Mouse (Mus musculus): ENCODE measurements around the gene Olfr878. TPM values are rescaled to one million over a fixed set of nuclear protein-coding genes. Genes with fewer than 3 reads are reported as not detected.

Olfr878 gene
- polyA plus RNA-seq (2012; fragmentation: generic; extraction: Trizol): not detected
- long read RNA-seq, experiment 1: 0 reads
- long read RNA-seq, experiment 2: 0 reads

DNA sequence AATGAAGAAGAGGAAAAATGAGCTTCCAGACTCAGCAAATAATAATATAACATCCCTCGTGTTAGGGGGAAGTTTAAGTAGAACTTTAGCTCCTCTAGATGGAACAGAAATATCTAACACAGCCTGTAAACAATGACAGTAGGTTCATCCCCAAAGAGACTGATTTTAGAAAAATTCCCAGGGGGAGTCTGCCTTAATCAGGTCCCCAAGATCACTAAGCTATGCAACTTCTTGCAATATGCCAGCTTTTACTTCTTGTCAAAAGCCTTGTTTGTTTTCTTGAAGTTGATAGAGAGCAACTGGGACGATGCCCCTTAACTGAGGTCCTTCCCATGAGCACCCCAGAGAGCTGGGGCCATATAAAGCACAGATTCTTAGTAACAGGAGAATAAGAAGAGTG lies at the start of gene Olfr878:
Gene Olfr878 (plus strand): TSS at position 301 of the 400 bp plus-strand sequence.
- Histone ChIP-seq H3K4me3 (ENCODE audit: insufficient read depth, poor library complexity, severe bottlenecking) (no peak within 1 kb of the TSS), H3K79me3 (ENCODE audit: low read depth) (no peaks in the 10 kb centered on the region), H3K79me2 (ENCODE audit: control insufficient read depth, insufficient read depth) (no peaks in the 10 kb centered on the region), H3K27me3 (ENCODE audit: control insufficient read depth, insufficient read depth, insufficient read length) (no peaks in the 10 kb centered on the region), H3K36me3 (ENCODE audit: control insufficient read depth, insufficient read depth) (no peaks in the 10 kb centered on the region), H3ac (ENCODE audit: control insufficient read depth, insufficient read length, low read depth) (no peak within 1 kb of the TSS)
- TF ChIP-seq FOSL1 (IDR thresholded peaks at IDR 0.05; ENCODE audit: insufficient read depth, low read length, poor library complexity, severe bottlenecking): no peak
- no peak for TF ChIP-seq CEBPB (IDR thresholded peaks at IDR 0.05; ENCODE audit: low read depth)
- no peak for TF ChIP-seq CTCF (IDR thresholded peaks at IDR 0.05; ENCODE audit: control insufficient read depth, insufficient read depth, insufficient read length)
- no peak for TF ChIP-seq MYOD1 (IDR thresholded peaks at IDR 0.05; ENCODE audit: control insufficient read depth, insufficient read length, low read depth)
- no peak for TF ChIP-seq MAX (IDR thresholded peaks at IDR 0.05)
- no peak for TF ChIP-seq USF1 (IDR thresholded peaks at IDR 0.05; ENCODE audit: low read depth)
- TF ChIP-seq MYOG (IDR thresholded peaks at IDR 0.05; ENCODE audit: control insufficient read depth, extremely low read depth, insufficient read length): no peak

GRCm38 (mm10) chr9:37870246-37870645 lies 47.4 kb upstream of the Olfr878 start:
- TF ChIP-seq CTCF (IDR thresholded peaks at IDR 0.05; ENCODE audit: control insufficient read depth, insufficient read depth, insufficient read length) (no peak), MAX (IDR thresholded peaks at IDR 0.05) (no peak), USF1 (IDR thresholded peaks at IDR 0.05; ENCODE audit: low read depth) (no peak), MYOG (IDR thresholded peaks at IDR 0.05; ENCODE audit: control insufficient read depth, extremely low read depth, insufficient read length) (no peak), CEBPB (IDR thresholded peaks at IDR 0.05; ENCODE audit: low read depth) (no peak), MYOD1 (IDR thresholded peaks at IDR 0.05; ENCODE audit: control insufficient read depth, insufficient read length, low read depth) (no peak), FOSL1 (IDR thresholded peaks at IDR 0.05; ENCODE audit: insufficient read depth, low read length, poor library complexity, severe bottlenecking) (no peak)
- H3K27me3 ChIP-seq (ENCODE audit: control insufficient read depth, insufficient read depth, insufficient read length): no peaks in the 10 kb centered on the region

DNA sequence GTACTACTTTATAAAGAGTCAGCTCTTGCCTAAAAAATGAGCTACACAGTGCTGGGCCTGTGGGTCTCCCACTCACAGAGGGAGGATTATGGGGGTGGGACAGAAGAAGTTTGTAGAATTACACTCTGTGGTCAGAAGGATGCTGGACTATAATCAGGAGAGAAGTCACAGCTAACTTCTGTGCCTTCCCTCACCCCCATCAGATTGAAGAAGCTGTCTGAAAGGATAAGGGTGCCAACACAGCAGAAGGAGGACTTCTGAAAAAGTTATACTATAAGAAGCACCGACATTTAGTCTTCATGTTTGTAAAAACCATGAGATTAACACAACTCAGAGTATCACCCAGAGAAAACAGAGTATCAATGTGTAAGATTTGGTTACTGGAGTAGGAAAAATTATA lies 46.5 kb upstream of the Olfr878 start:
- no peak for TF ChIP-seq FOSL1 (IDR thresholded peaks at IDR 0.05; ENCODE audit: insufficient read depth, low read length, poor library complexity, severe bottlenecking)
- TF ChIP-seq CTCF (IDR thresholded peaks at IDR 0.05; ENCODE audit: control insufficient read depth, insufficient read depth, insufficient read length): no peak
- no peak for TF ChIP-seq MYOD1 (IDR thresholded peaks at IDR 0.05; ENCODE audit: control insufficient read depth, insufficient read length, low read depth)
- no peak for TF ChIP-seq CEBPB (IDR thresholded peaks at IDR 0.05; ENCODE audit: low read depth)
- TF ChIP-seq MAX (IDR thresholded peaks at IDR 0.05): no peak
- TF ChIP-seq USF1 (IDR thresholded peaks at IDR 0.05; ENCODE audit: low read depth): no peak
- Histone ChIP-seq H3K79me2 (ENCODE audit: control insufficient read depth, insufficient read depth) (no peaks in the 10 kb centered on the region), H3K79me3 (ENCODE audit: low read depth) (no peaks in the 10 kb centered on the region)

More at GRCm38 (mm10) chr9:37870246-37870645, 47.4 kb upstream of the Olfr878 start:
- no peaks in the 10 kb centered on the region for H3K36me3 ChIP-seq (ENCODE audit: control insufficient read depth, insufficient read depth)
- no peaks in the 10 kb centered on the region for H3K79me2 ChIP-seq (ENCODE audit: control insufficient read depth, insufficient read depth)
- H3K79me3 ChIP-seq (ENCODE audit: low read depth): no peaks in the 10 kb centered on the region
- no peak overlapping the region for H3ac ChIP-seq (ENCODE audit: control insufficient read depth, insufficient read length, low read depth)
- H3K4me3 ChIP-seq (ENCODE audit: insufficient read depth, poor library complexity, severe bottlenecking): no peak overlapping the region

GRCm38 (mm10) chr9:37871536-37871935 lies 46.1 kb upstream of the Olfr878 start:
- Histone ChIP-seq H3K36me3 (ENCODE audit: control insufficient read depth, insufficient read depth) (no peaks in the 10 kb centered on the region), H3K79me2 (ENCODE audit: control insufficient read depth, insufficient read depth) (no peaks in the 10 kb centered on the region), H3K4me3 (ENCODE audit: insufficient read depth, poor library complexity, severe bottlenecking) (no peak overlapping the region), H3ac (ENCODE audit: control insufficient read depth, insufficient read length, low read depth) (no peak overlapping the region), H3K27me3 (ENCODE audit: control insufficient read depth, insufficient read depth, insufficient read length) (no peaks in the 10 kb centered on the region), H3K79me3 (ENCODE audit: low read depth) (no peaks in the 10 kb centered on the region)
- TF ChIP-seq CEBPB (IDR thresholded peaks at IDR 0.05; ENCODE audit: low read depth) (no peak), USF1 (IDR thresholded peaks at IDR 0.05; ENCODE audit: low read depth) (no peak), FOSL1 (IDR thresholded peaks at IDR 0.05; ENCODE audit: insufficient read depth, low read length, poor library complexity, severe bottlenecking) (no peak), MYOD1 (IDR thresholded peaks at IDR 0.05; ENCODE audit: control insufficient read depth, insufficient read length, low read depth) (no peak), MYOG (IDR thresholded peaks at IDR 0.05; ENCODE audit: control insufficient read depth, extremely low read depth, insufficient read length) (no peak), CTCF (IDR thresholded peaks at IDR 0.05; ENCODE audit: control insufficient read depth, insufficient read depth, insufficient read length) (no peak), MAX (IDR thresholded peaks at IDR 0.05) (no peak)

More for the DNA sequence above, 46.5 kb upstream of the Olfr878 start:
- no peak overlapping the region for H3K4me3 ChIP-seq (ENCODE audit: insufficient read depth, poor library complexity, severe bottlenecking)
- H3K27me3 ChIP-seq (ENCODE audit: control insufficient read depth, insufficient read depth, insufficient read length): no peaks in the 10 kb centered on the region
- no peak overlapping the region for H3ac ChIP-seq (ENCODE audit: control insufficient read depth, insufficient read length, low read depth)
- H3K36me3 ChIP-seq (ENCODE audit: control insufficient read depth, insufficient read depth): no peaks in the 10 kb centered on the region

GRCm38 (mm10) chr9:37890960-37891359 lies 26.7 kb upstream of the Olfr878 start:
- Histone ChIP-seq H3K36me3 (ENCODE audit: control insufficient read depth, insufficient read depth) (no peaks in the 10 kb centered on the region), H3K27me3 (ENCODE audit: control insufficient read depth, insufficient read depth, insufficient read length) (no peaks in the 10 kb centered on the region), H3K79me3 (ENCODE audit: low read depth) (no peaks in the 10 kb centered on the region), H3K4me3 (ENCODE audit: insufficient read depth, poor library complexity, severe bottlenecking) (no peak overlapping the region), H3K79me2 (ENCODE audit: control insufficient read depth, insufficient read depth) (no peaks in the 10 kb centered on the region), H3ac (ENCODE audit: control insufficient read depth, insufficient read length, low read depth) (no peak overlapping the region)
- TF ChIP-seq USF1 (IDR thresholded peaks at IDR 0.05; ENCODE audit: low read depth): no peak

- no peaks in the 10 kb centered on the region for H3K36me3 ChIP-seq (ENCODE audit: control insufficient read depth, insufficient read depth)
- no peaks in the 10 kb centered on the region for H3K27me3 ChIP-seq (ENCODE audit: control insufficient read depth, insufficient read depth, insufficient read length)
- H3ac ChIP-seq (ENCODE audit: control insufficient read depth, insufficient read length, low read depth): no peak within 1 kb of the TSS
- H3K79me3 ChIP-seq (ENCODE audit: low read depth): no peaks in the 10 kb centered on the region
- H3K79me2 ChIP-seq (ENCODE audit: control insufficient read depth, insufficient read depth): no peaks in the 10 kb centered on the region
- TF ChIP-seq MYOD1 (IDR thresholded peaks at IDR 0.05; ENCODE audit: control insufficient read depth, insufficient read length, low read depth): no peak
- TF ChIP-seq FOSL1 (IDR thresholded peaks at IDR 0.05; ENCODE audit: insufficient read depth, low read length, poor library complexity, severe bottlenecking): no peak
- no peak for TF ChIP-seq USF1 (IDR thresholded peaks at IDR 0.05; ENCODE audit: low read depth)
- no peak for TF ChIP-seq MYOG (IDR thresholded peaks at IDR 0.05; ENCODE audit: control insufficient read depth, extremely low read depth, insufficient read length)
- no peak for TF ChIP-seq CEBPB (IDR thresholded peaks at IDR 0.05; ENCODE audit: low read depth)
- no peak for TF ChIP-seq MAX (IDR thresholded peaks at IDR 0.05)
- no peak for TF ChIP-seq CTCF (IDR thresholded peaks at IDR 0.05; ENCODE audit: control insufficient read depth, insufficient read depth, insufficient read length)
- no peak within 1 kb of the TSS for H3K4me3 ChIP-seq (ENCODE audit: insufficient read depth, poor library complexity, severe bottlenecking)
Observed at GRCm38 (mm10) chr9:37896661-37897060, 21.0 kb upstream of the Olfr878 start, which contains the start of gene Olfr145. Olfr145 (plus strand) TSS chr9:37896724.
